Mouse (Mus musculus) layer of hippocampus, adult 8-10 months (tissue): ENCODE results near the gene Gja10. TPM values are rescaled to one million over a fixed set of nuclear protein-coding genes. Genes with fewer than 3 reads are reported as not detected.

Experiments used
- DNase-seq, 2 experiments: peaks; one replicate each; pipeline ENCODE4 v3.0.0; 2022; ENCODE audit warnings: low spot score in 2 of 2
- total RNA-seq, 4 experiments: library from RNA; stranded (reverse); gene quantifications; 2 replicates each; pipeline ENCODE4 v1.2.4; 2022

Gene Gja10
- total RNA-seq, 4 experiments from 2014 or later, result not detected

DNA sequence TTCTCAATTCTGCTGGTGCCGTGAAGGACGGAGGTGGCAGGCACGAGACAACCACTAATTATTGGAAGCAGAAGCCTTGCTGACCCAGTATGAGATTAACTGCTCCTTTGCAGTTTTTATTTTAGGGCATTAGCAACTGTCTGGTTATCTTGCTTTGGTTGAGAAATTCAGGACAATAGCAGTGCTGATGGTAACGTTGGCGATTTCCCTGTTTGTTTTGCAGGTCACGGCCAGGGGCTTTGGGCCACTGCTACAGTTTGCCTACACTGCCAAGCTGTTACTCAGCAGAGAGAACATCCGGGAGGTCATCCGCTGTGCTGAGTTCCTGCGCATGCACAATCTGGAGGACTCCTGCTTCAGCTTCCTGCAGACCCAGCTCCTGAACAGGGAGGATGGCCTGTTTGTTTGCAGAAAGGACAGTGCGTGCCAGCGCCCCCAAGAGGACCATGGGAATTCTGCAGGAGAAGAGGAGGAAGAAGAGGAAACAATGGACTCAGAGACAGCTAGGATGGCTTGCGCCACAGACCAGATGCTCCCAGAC, 40.9 kb downstream of the Gja10 start:
- peak; percentile 60 to 68 for DNase-seq

DNA sequence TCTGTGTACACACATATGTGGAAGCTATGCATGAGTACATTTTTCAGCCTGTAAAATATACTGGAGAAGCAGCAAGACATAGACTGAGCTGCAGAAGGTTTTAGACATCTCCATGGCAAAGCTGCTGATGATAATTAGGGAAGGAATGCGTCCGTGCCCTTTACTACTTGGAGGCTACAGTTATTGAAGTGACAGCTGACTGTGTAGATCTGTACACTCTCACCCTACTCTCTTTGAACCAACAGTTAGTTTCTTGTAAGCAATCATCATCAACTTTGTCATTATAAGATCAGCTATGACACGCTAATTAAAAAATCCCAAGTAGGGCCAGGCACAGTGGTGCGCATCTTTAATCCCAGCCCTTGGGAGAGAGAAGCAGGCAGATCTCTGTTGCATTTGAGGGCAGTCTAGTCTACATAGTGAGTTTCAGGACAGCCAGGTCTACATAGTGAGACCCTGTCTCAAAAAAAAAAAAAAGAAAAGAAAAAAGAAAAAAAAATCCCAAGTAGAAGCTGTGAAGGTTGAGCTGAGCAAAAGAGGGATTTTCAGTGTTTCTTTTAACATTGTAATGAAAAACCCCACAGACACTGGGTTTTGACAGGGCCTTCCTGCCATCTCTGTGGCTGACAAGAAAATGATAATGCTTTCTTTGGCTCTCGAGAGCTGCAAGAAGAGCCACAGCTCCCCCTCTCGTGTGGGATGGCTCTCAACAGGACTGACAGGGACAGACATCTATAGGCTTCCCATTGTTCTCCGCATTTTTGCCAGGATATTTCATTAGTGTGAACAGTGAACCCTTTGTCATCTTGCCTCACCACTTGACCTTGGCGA, 41.6 kb downstream of the Gja10 start:
- DNase-seq, result no peak

DNA sequence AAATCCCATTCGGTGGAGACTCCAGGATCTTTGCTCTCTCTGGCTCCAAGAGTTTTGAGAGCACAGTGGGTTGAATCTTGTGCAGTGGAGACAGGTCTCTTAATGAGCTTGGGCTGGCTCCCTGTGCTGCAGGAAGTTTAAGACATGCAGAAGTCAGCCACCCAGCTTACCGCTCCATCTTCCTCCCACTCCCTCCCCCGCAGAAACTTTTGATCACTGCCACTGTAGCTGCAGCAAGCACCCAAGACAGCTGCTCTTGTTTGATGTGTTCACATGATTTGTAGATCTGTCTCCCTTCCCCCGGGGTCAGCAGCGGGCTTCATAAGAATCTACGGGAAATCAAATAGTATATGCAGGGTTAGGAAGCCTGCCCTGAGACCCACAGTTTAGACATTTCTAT, 42.3 kb downstream of the Gja10 start:
- DNase-seq, result no peak

DNA sequence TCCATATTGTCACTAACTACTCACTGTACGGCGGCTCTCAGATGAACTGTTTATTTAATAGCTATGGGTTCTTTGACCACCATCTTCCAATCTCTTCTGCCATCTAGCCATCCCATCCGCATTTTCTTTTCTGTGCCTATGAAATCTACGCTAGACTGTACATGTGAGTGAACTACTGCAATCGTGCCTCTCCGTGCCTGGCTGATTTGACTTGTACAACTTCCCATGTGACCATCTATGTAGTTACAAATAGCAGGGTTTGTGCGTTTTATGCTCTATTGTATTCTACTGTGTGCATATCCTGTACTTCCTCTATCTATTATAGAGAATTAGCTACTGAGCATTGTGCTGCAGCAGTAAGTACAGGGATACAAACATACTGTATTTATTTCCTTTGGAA, 47.1 kb downstream of the Gja10 start:
- DNase-seq, result no peak

DNA sequence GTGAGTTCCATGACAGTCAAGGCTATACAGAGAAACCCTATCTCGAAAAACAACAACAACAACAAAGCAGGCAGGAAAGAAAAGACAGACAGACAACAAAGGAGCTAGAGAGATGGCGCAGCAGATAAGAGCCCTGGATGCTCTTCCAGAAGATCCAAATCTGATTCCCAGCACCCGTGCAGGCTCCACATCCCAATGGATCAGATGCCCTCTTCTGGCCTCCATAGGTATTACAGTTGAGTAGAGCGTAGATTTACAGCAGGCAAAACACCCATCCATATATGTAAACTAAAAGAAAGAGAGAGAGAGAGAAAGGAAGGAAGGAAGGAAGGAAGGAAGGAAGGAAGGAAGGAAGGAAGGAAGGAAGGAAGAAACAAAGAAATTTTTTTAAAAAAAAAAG, 51.2 kb downstream of the Gja10 start:
- no peak for DNase-seq

DNA sequence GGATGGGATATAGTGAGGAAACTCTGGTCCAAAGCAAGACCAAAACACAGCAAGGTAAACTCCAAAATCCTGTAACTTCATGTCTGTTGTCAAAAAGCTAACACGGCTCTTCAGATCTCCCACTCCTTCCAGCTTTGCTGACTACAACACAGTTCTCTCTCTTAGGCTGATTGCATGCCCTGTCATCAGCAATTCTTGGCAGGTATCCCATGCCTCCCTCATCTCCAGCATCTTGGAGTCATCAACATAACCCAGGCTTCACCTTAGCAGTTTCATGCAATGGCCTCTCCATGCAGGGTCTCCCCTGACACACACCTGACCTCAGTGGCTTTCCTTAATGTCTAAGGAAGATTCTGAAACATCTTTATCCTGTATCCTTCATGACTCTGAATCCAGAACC, 53.4 kb downstream of the Gja10 start:
- no peak for DNase-seq

Other genes with a start within 250 kb of the Gja10 start
- 10 to 100 TPM in 3 of 4 experiments, 1 to 10 TPM in 1; 9.5 to 13.0 (median 11.4) TPM for gene Casp8ap2, start 12.7 kb upstream of the Gja10 start, total RNA-seq
- 10 to 100 TPM; 27.5 to 46.7 (median 32.8) TPM for gene Mdn1, start 54.4 kb upstream of the Gja10 start, total RNA-seq
- gene Lyrm2, start 197.5 kb upstream of the Gja10 start, total RNA-seq, result 10 to 100 TPM; 34.9 to 41.7 (median 39.5) TPM